Mouse (Mus musculus): ENCODE results near the gene Rbm33.
A peak's percentile ranks its signal among the peaks of the same experiment; 100 is the strongest.

Gene Rbm33

GRCm38 (mm10) chr5:28324457-28324856 is 7.5 kb downstream of the Rbm33 start:
- no peak for DNase-seq (ENCODE audit: low spot score in 2 of 2)

- peak; percentile 46 to 70 for DNase-seq (ENCODE audit: low spot score in 2 of 2)
Observed at GRCm38 (mm10) chr5:28329024-28329806, 12.3 kb downstream of the Rbm33 start.

- no peak for DNase-seq (ENCODE audit: low spot score in 2 of 2)
Observed at GRCm38 (mm10) chr5:28333731-28334130, 16.8 kb downstream of the Rbm33 start.

GRCm38 (mm10) chr5:28351857-28352513 is 35.1 kb downstream of the Rbm33 start:
- DNase-seq (ENCODE audit: low spot score in 2 of 2): no peak

- DNase-seq (ENCODE audit: low spot score in 2 of 2): no peak
Observed at GRCm38 (mm10) chr5:28355614-28356013, 38.7 kb downstream of the Rbm33 start.

GRCm38 (mm10) chr5:28360745-28361144 is 43.8 kb downstream of the Rbm33 start:
- DNase-seq (ENCODE audit: low spot score in 2 of 2): no peak

- no peak for DNase-seq (ENCODE audit: low spot score in 2 of 2)
Observed at GRCm38 (mm10) chr5:28368056-28368455, 51.1 kb downstream of the Rbm33 start.

GRCm38 (mm10) chr5:28370836-28371235 is 53.9 kb downstream of the Rbm33 start:
- no peak for DNase-seq (ENCODE audit: low spot score in 2 of 2)

GRCm38 (mm10) chr5:28372172-28372664 is 55.3 kb downstream of the Rbm33 start:
- no peak for DNase-seq (ENCODE audit: low spot score in 2 of 2)

- DNase-seq (ENCODE audit: low spot score in 2 of 2): no peak
Observed at GRCm38 (mm10) chr5:28373498-28374427, 56.8 kb downstream of the Rbm33 start.

GRCm38 (mm10) chr5:28377299-28377698 is 60.4 kb downstream of the Rbm33 start:
- no peak for DNase-seq (ENCODE audit: low spot score in 2 of 2)

GRCm38 (mm10) chr5:28382289-28382688 is 65.4 kb downstream of the Rbm33 start:
- no peak for DNase-seq (ENCODE audit: low spot score in 2 of 2)

- no peak for DNase-seq (ENCODE audit: low spot score in 2 of 2)
Observed at GRCm38 (mm10) chr5:28386783-28387182, 69.9 kb downstream of the Rbm33 start.

- no peak for DNase-seq (ENCODE audit: low spot score in 2 of 2)
Observed at GRCm38 (mm10) chr5:28387531-28388179, 70.7 kb downstream of the Rbm33 start.

- DNase-seq (ENCODE audit: low spot score in 2 of 2): peak; percentile 45 to 82
Observed at GRCm38 (mm10) chr5:28388184-28388583, 71.3 kb downstream of the Rbm33 start.

- DNase-seq (ENCODE audit: low spot score in 2 of 2): no peak
Observed at GRCm38 (mm10) chr5:28390189-28390588, 73.3 kb downstream of the Rbm33 start.

- DNase-seq (ENCODE audit: low spot score in 2 of 2): no peak
Observed at GRCm38 (mm10) chr5:28397344-28397743, 80.4 kb downstream of the Rbm33 start.

- DNase-seq (ENCODE audit: low spot score in 2 of 2): no peak
Observed at GRCm38 (mm10) chr5:28398736-28399135, 81.8 kb downstream of the Rbm33 start.

- DNase-seq (ENCODE audit: low spot score in 2 of 2): no peak
Observed at GRCm38 (mm10) chr5:28399451-28400115, 82.7 kb downstream of the Rbm33 start.

- DNase-seq (ENCODE audit: low spot score in 2 of 2): no peak
Observed at GRCm38 (mm10) chr5:28402756-28403155, 85.8 kb downstream of the Rbm33 start.

- no peak for DNase-seq (ENCODE audit: low spot score in 2 of 2)
Observed at GRCm38 (mm10) chr5:28406662-28407061, 89.7 kb downstream of the Rbm33 start.

Measured in spleen, postnatal 4 days (tissue).